Mouse (Mus musculus) ES-E14 (cell line): ENCODE measurements around the gene Pcdh15.

Experiments
- CHD2 ChIP-seq: IDR thresholded peaks from 2 replicates; pipeline ENCODE4 v1.6.1; 2014; ENCODE audit warnings: mild to moderate bottlenecking, low read depth, low read length, inconsistent platforms
- HCFC1 ChIP-seq: IDR thresholded peaks from 2 replicates; pipeline ENCODE4 v1.6.1; 2012; ENCODE audit warnings: low read length, inconsistent platforms, borderline replicate concordance; ENCODE audit not compliant: insufficient read depth
- MAFK ChIP-seq: IDR thresholded peaks from 2 replicates; pipeline ENCODE4 v1.6.1; 2014; ENCODE audit warnings: mild to moderate bottlenecking, low read depth, low read length, inconsistent platforms; ENCODE audit not compliant: insufficient read depth
- ZC3H11A ChIP-seq: IDR thresholded peaks from 2 replicates; pipeline ENCODE4 v1.6.1; 2012; ENCODE audit warnings: low read depth, mild to moderate bottlenecking, inconsistent platforms, low read length, borderline replicate concordance
- ZNF384 ChIP-seq: IDR thresholded peaks from 2 replicates; pipeline ENCODE4 v1.6.1; 2012; ENCODE audit warnings: low read depth, low read length, inconsistent platforms

DNA sequence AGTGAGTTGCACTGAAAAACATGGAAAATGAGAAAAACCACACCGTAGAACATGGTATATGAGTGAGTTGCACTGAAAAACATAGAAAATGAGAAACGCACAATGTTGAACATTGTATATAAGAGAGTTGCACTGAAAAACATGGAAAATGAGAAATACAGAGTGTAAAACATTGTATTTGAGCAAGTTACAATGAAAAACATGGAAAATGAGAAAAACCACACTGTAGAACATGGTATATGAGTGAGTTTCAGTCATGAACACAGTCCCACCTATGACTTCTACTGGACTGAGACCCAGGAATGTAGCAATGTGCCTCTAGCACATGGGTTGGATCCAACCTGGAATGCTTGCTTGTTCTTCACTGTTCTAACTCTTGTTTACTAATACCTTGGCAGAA is 279.9 kb downstream of the Pcdh15 start:
- TF ChIP-seq MAFK: no peak
- TF ChIP-seq CHD2: no peak
- no peak for TF ChIP-seq HCFC1
- TF ChIP-seq ZC3H11A: no peak
- no peak for TF ChIP-seq ZNF384
